Mouse (Mus musculus) neutrophil, adult 65 days (primary cell): ENCODE data around the gene Rdx. TPM values are rescaled to one million over a fixed set of nuclear protein-coding genes. Genes with fewer than 3 reads are reported as not detected.

Experiments used
- total RNA-seq: library from RNA; stranded (reverse); gene quantifications from 2 replicates; pipeline ENCODE4 v1.2.4, GENCODE M21; 2023

Gene Rdx
- total RNA-seq = 50.9 and 52.9 TPM in 2 replicates

DNA sequence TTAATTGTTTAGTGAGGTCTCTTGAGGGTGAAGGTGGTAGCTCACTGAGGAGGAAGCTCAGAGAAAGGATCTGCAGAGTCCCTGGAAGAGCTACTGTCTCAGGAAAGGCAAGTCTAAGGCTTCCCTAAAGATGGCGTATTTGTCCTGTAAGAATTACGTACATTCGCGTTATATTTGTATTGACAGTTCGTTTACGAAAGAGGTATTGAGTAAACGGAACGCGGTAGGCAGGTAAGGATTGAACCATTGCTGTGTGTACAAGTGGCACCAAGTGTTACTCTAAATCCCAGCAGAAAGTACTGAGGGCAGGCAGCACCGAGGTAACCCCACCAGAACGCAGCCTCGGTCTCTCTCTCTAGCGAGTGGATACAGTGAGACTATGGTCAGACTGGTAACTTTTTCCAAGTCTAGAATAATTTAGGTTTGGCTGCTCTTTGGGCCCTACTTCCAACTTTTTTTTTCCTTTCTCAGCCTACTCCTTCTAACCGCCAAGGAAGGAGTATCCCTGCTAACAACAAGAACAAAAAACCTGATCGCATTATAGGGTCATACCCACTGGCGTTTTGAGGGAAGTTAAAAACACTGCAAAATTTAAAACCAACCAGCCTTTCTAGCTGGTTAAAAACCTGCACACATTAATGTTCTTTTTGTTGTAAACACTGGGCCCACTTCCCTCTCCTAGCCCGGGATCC, at the start of gene Rdx:
Gene Rdx (plus strand): TSS at position 45 of the 692 bp plus-strand sequence.

Other genes with a start within 250 kb of the Rdx start
- 3.1 and 4.4 TPM in 2 replicates for gene Fdx1, start 83.6 kb upstream of the Rdx start, total RNA-seq
- 4.2 and 5.8 TPM in 2 replicates for gene Zc3h12c, start 121.4 kb downstream of the Rdx start, total RNA-seq